Mouse (Mus musculus): ENCODE measurements around the gene Hist1h3f. TPM values are rescaled to one million over a fixed set of nuclear protein-coding genes. Genes with fewer than 3 reads are reported as not detected.
A peak's percentile ranks its signal among the peaks of the same experiment; 100 is the strongest.

The Hist1h3f gene
- total and polyA plus RNA-seq, 3 experiments: 1.8 to 125 (median 96.8) TPM

DNA sequence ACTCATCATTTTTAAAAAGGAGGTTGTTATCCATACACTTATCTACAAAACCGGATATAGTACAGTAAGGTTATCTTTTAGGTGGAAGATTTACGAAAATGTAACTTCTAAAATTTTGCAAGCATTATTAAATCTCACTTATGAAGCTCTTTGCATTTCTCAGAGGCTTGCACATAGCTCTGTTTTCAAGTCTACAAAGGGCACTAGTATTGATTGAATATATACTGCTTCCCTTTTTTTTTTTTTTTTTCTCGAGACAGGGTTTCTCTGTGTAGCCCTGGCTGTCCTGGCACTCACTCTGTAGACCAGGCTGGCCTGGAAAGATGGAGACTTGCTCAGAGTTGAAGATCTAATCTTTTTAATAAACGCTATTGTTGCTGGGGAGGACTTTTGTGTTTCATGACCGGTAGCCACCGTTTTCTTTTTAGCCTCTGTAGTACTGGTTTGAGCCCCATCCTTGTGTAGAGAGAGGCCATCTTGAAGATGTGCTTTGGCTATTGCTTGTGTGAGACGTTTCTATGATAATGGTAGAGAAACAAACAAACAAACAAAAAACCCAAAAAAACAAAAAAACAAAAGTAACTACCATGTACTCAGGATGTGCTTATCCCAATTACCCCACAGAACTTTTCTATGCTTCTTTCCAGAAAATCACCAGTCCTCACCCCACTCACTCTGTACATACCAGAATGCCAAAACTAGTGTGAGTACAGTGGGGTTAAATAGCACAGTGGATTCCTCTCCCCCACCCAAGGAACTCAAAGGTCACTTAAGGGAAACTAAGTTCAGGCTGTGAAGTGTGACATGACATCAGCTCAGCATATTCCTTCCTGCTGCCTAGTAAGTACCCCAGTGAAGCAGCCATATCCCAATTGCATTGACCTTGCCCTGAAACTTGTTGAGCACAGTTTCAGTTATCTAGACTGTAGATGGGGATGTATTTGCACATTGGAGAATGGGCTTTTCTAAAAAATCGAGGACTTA, 8.4 kb downstream of the Hist1h3f start:
- H3K27me3 ChIP-seq (ENCODE audit: insufficient read depth, low read length): no peaks in the 10 kb centered on the region
- H3K4me3 ChIP-seq (ENCODE audit: low read depth, low read length): no peak overlapping the region
- TF ChIP-seq GATA1 (IDR thresholded peaks at IDR 0.05; ENCODE audit: borderline replicate concordance, low read length): no peak
- no peak for TF ChIP-seq POLR2AphosphoS5 (IDR thresholded peaks at IDR 0.05; ENCODE audit: insufficient replicate concordance, low read depth, low read length)
- no peak for TF ChIP-seq TAL1 (conservative IDR thresholded peaks at IDR 0.05; ENCODE audit: low read depth, low read length)
- TF ChIP-seq GATA2 (IDR thresholded peaks at IDR 0.05; ENCODE audit: borderline replicate concordance, low read depth, low read length): no peak
- TF ChIP-seq CTCF (IDR thresholded peaks at IDR 0.05; ENCODE audit: low read depth, low read length): no peak
- H3K4me1 ChIP-seq (ENCODE audit: insufficient read depth, low read depth, low read length): peaks cover 40% of the 10 kb centered on the region
- no peaks in the 10 kb centered on the region for H3K36me3 ChIP-seq (replicated peaks)
- no peaks in the 10 kb centered on the region for H3K9me3 ChIP-seq (replicated peaks)
- DNase-seq (ENCODE audit: low spot score) (no peak), ATAC-seq (ENCODE audit: extremely low read depth, insufficient number of reproducible peaks, low FRiP score, poor library complexity, severe bottlenecking) (no peak)

DNA sequence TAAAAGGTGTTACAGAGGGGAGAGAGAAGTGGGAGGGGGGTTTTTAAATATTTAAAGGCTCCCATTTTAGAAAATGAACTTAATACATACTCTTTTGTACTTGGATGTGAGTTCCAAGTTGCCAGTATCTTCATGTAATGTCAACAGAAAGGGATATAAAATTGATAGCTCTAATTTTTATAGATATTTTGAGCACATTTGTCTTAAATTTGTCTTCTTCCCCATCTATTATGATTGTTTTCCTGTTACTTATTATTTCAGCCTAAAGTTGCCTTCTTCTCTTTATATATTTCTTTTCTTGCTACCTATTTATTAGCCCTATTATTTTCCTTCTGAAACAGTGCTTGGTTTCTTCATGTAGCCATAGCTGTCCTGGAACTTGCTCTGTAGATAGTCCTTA, 9.1 kb downstream of the Hist1h3f start, which contains the start of gene Hist1h1d:
Hist1h1d (plus strand) TSS at position 301 of the 400 bp plus-strand sequence.
- DNase-seq (ENCODE audit: low spot score) (no peak), ATAC-seq (ENCODE audit: extremely low read depth, insufficient number of reproducible peaks, low FRiP score, poor library complexity, severe bottlenecking) (no peak)
- H3K27me3 ChIP-seq (ENCODE audit: insufficient read depth, low read length): no peaks in the 10 kb centered on the region
- H3K36me3 ChIP-seq (replicated peaks): no peaks in the 10 kb centered on the region
- H3K9me3 ChIP-seq (replicated peaks): no peaks in the 10 kb centered on the region
- TF ChIP-seq TAL1 (conservative IDR thresholded peaks at IDR 0.05; ENCODE audit: low read depth, low read length): no peak
- no peak for TF ChIP-seq POLR2AphosphoS5 (IDR thresholded peaks at IDR 0.05; ENCODE audit: insufficient replicate concordance, low read depth, low read length)
- no peak for TF ChIP-seq GATA2 (IDR thresholded peaks at IDR 0.05; ENCODE audit: borderline replicate concordance, low read depth, low read length)
- TF ChIP-seq CTCF (IDR thresholded peaks at IDR 0.05; ENCODE audit: low read depth, low read length): no peak
- TF ChIP-seq GATA1 (IDR thresholded peaks at IDR 0.05; ENCODE audit: borderline replicate concordance, low read length): no peak
- H3K4me1 ChIP-seq (ENCODE audit: insufficient read depth, low read depth, low read length): peaks cover 43% of the 10 kb centered on the region
- H3K4me3 ChIP-seq (ENCODE audit: low read depth, low read length): no peak within 1 kb of the TSS

DNA sequence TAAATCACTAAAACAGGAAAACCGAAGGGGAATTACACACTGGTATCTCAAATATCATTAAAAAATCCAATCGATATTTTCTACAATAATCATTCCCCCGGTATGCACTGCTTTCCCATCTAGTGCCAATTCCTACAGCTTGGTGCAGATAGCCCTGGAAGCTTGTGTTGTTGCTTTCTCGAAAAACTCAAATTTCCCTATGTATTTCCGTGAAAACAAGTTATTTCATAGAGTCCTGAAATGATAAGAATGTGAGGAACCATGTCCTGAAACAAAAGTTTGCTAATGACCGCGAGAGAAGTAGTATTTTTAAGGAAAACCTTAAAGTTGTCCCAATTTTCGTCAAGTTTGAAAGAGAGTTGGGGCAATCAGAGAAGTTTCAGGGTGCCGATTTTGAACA, 10.5 kb downstream of the Hist1h3f start:
- TF ChIP-seq TAL1 (conservative IDR thresholded peaks at IDR 0.05; ENCODE audit: low read depth, low read length) (no peak), CTCF (IDR thresholded peaks at IDR 0.05; ENCODE audit: low read depth, low read length) (no peak), GATA2 (IDR thresholded peaks at IDR 0.05; ENCODE audit: borderline replicate concordance, low read depth, low read length) (no peak), POLR2AphosphoS5 (IDR thresholded peaks at IDR 0.05; ENCODE audit: insufficient replicate concordance, low read depth, low read length) (no peak), GATA1 (IDR thresholded peaks at IDR 0.05; ENCODE audit: borderline replicate concordance, low read length) (no peak)
- Histone ChIP-seq H3K4me3 (ENCODE audit: low read depth, low read length) (peak overlapping the region; percentile 68; the same call in 1 of the 2 replicates), H3K27me3 (ENCODE audit: insufficient read depth, low read length) (no peaks in the 10 kb centered on the region), H3K9me3 (replicated peaks) (no peaks in the 10 kb centered on the region), H3K4me1 (ENCODE audit: insufficient read depth, low read depth, low read length) (peaks cover 39% of the 10 kb centered on the region), H3K36me3 (replicated peaks) (no peaks in the 10 kb centered on the region)
- ATAC-seq (ENCODE audit: extremely low read depth, insufficient number of reproducible peaks, low FRiP score, poor library complexity, severe bottlenecking) (no peak), DNase-seq (ENCODE audit: low spot score) (no peak)

DNA sequence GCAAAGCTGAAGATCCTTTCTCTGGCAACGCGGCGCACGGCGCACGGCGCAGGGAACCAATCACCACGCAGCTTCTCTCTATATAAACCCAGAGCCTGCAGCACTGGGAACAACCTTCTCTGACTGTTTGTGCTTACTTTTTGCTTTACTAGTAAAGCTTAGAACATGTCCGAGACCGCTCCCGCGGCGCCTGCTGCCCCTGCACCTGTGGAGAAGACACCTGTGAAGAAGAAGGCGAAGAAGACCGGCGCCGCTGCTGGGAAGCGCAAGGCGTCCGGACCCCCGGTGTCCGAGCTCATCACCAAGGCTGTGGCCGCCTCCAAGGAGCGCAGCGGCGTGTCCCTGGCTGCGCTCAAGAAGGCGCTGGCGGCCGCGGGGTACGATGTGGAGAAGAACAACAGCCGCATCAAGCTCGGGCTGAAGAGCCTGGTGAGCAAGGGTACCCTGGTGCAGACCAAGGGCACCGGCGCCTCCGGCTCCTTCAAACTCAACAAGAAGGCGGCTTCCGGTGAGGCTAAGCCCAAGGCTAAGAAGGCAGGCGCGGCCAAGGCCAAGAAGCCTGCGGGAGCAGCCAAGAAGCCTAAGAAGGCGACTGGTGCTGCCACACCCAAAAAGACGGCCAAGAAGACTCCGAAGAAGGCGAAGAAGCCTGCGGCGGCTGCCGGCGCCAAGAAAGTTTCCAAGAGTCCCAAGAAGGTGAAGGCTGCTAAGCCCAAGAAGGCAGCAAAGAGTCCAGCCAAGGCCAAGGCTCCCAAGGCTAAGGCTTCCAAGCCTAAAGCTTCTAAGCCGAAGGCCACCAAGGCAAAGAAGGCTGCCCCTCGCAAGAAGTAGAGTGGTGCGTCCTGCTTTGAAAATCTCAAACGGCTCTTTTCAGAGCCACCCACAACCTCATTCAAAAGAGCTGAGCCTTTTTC, 11.3 kb downstream of the Hist1h3f start:
- no peaks in the 10 kb centered on the region for H3K9me3 ChIP-seq (replicated peaks)
- peak; percentile 47 for ATAC-seq (ENCODE audit: extremely low read depth, insufficient number of reproducible peaks, low FRiP score, poor library complexity, severe bottlenecking)
- H3K27me3 ChIP-seq (ENCODE audit: insufficient read depth, low read length): no peaks in the 10 kb centered on the region
- H3K4me3 ChIP-seq (ENCODE audit: low read depth, low read length): peak overlapping the region; percentile 68
- no peaks in the 10 kb centered on the region for H3K36me3 ChIP-seq (replicated peaks)
- H3K4me1 ChIP-seq (ENCODE audit: insufficient read depth, low read depth, low read length): peaks cover 37% of the 10 kb centered on the region
- TF ChIP-seq GATA1 (IDR thresholded peaks at IDR 0.05; ENCODE audit: borderline replicate concordance, low read length) (no peak), POLR2AphosphoS5 (IDR thresholded peaks at IDR 0.05; ENCODE audit: insufficient replicate concordance, low read depth, low read length) (0 out of 2 replicates have a peak, but pooled peaks have one; percentile 89), GATA2 (IDR thresholded peaks at IDR 0.05; ENCODE audit: borderline replicate concordance, low read depth, low read length) (no peak)
- peak; percentile 14 for DNase-seq (ENCODE audit: low spot score)

DNA sequence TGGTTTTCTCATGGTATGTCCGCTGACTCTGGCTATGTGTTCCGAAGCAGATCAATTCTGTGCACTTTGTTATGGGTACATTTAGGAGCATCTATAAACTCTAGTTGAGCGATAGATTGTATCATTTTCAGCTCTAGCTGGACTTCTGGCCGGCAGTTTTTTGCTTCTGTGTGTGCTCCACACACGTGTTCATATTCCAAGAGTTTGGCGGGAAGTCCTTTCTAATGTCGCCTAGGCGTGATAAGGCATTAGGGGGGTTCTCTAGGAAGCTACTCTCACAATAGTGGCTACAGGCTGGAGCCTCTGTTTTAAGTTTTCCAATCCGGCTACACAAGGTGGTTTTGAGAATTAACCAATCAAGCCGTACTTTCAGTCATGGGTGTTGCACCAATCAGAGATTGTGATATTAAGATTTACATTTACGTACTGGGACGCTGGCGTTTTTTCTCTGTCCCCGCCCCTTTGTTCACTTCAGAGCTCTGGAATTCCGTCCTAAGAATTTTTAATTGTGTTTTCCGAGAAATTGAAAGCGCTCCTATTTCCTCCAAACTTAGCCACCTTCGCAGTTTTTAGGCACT, 12.1 kb downstream of the Hist1h3f start:
- DNase-seq (ENCODE audit: low spot score) (no peak), ATAC-seq (ENCODE audit: extremely low read depth, insufficient number of reproducible peaks, low FRiP score, poor library complexity, severe bottlenecking) (peak; percentile 48)
- H3K4me1 ChIP-seq (ENCODE audit: insufficient read depth, low read depth, low read length): peaks cover 31% of the 10 kb centered on the region
- H3K27me3 ChIP-seq (ENCODE audit: insufficient read depth, low read length): no peaks in the 10 kb centered on the region
- H3K9me3 ChIP-seq (replicated peaks): no peaks in the 10 kb centered on the region
- no peaks in the 10 kb centered on the region for H3K36me3 ChIP-seq (replicated peaks)
- no peak for TF ChIP-seq CTCF (IDR thresholded peaks at IDR 0.05; ENCODE audit: low read depth, low read length)
- TF ChIP-seq POLR2AphosphoS5 (IDR thresholded peaks at IDR 0.05; ENCODE audit: insufficient replicate concordance, low read depth, low read length): peak; percentile 96; the same call in 1 of the 2 replicates
- peak overlapping the region; percentile 68 for H3K4me3 ChIP-seq (ENCODE audit: low read depth, low read length)

Data from G1E (cell line).